Mouse (Mus musculus) lung, postnatal 4 days (tissue): ENCODE results near the gene Armh1.
"Not testable (repeated sequence)": the region's sequence is repeated elsewhere in the genome, so short reads cannot be mapped to it uniquely, and the experiment has no call there.

Source experiments
- DNase-seq, 2 experiments: peaks; one replicate each; pipeline ENCODE4 v3.0.0; 2021

The Armh1 gene

DNA sequence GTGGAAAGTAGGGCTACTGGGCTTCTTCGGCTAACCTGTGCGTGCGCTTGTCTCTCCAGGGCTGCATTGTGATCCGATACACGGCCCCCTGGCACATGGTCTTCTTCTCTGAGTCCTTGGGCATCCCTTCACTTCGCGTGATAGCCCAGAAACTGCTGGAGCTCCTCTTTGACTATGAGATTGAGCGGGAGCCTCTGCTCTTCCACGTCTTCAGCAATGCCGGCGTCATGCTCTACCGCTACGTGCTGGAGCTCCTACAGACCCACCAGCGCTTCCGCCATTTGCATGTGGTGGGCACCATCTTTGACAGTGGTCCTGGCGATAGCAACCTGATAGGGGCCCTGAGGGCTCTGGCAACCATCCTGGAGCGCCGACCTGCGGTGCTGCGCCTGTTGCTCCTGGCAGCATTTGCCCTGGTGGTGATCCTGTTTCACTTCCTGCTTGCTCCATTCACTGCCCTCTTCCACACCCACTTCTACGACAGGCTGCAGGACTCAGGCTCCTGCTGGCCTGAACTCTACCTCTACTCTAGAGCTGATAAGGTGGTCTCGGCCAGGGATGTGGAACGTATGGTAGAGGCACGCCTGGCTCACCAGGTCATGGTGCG, 16.0 kb upstream of the Armh1 start:
- DNase-seq, result no peak

DNA sequence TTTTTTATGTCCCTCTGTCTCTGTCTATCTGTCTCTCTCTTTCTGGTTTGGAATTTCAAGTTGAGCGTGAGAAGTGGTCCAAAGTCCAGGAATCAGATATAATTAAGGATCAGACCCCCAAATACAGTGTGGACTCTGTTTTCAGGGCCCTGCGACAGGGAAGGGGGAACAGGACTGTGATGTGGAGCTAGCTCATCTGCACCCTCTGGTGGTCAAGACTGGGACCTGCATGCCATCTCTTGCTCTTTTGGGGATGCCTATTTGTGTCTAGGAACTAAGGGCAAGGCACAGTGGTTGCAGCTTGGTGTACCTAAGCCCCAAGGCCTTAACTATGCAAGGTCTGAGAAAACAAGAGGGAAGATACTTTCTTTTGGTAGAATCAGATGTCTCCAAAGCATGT, 15.4 kb upstream of the Armh1 start:
- peak; percentile 68 to 84 for DNase-seq

DNA sequence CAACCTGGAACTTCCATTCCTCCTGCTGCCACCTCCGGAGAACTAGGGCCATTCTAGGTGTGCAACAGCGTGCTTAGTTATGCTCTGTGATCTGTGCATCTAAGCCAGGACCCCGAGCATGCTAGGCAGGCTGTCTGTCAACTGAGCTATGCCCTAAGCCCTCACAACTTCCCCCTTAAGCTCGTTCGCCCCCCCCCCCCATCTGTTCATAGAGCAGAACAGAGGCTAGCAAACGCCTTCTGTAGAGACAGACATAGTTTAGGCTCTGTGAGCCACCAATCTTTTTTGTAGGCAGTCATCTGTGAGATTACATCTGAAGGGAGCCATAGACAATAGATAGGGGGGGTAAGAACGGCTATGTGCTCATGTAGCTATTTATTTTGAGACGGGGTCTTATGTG, 11.1 kb upstream of the Armh1 start:
- no peak for DNase-seq

DNA sequence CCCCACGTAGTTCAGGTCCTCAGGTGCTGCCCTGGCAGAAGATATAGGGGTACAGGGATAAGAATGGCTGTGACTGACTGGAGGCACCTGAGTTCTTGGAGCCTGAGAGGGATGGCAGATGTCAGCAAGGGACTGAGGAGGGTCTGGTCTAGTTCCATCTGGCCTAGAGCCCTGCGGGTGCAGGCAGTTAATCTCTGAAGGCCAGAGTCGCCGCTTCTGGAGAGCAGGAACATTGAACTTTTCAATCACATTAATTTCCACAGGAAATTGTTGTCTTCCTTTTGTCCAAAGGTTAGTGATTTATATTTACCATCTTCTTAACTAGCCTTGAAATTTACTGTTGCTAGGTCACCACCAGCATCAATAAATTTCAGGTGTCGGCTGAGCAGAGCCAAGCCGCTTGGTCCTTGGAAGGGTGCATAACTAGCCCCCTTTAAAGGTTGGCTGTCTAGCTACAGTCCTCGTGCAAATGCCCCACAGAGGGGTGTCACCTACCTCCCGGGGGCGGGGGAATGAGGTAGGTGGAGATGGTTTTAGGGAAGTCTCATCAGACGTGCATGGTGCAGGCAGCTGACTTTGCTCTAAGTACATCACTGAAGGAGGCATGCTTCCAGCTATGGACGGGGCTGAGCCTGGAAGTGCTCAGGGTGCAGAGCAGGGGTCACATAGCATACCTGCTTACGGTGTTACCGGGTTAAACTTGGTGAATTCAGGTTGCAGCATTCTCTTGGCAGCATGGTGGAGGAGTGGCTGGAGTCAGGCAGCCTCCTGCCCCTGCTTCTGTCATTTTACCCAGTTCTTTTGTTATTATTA, 10.4 kb upstream of the Armh1 start:
- DNase-seq, result no peak

DNA sequence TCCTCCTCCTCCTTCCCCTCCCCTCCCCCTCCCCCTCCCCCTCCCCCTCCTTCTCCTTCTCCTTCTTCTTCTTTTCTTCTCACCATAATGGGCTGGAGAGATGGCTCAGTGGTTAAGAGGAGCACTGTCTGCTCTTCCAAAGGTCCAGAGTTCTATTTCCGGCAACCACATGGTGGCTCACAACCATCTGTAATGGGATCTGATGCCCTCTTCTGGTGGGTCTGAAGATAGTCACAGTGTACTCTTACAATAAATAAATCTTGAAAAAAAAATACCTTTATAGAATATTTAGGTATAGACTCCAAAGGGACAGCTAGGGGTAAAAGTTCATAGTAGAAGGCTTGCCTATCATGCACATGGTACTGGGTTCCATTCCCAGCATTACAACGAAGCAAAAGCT, 9.3 kb upstream of the Armh1 start:
- DNase-seq, result no peak

DNA sequence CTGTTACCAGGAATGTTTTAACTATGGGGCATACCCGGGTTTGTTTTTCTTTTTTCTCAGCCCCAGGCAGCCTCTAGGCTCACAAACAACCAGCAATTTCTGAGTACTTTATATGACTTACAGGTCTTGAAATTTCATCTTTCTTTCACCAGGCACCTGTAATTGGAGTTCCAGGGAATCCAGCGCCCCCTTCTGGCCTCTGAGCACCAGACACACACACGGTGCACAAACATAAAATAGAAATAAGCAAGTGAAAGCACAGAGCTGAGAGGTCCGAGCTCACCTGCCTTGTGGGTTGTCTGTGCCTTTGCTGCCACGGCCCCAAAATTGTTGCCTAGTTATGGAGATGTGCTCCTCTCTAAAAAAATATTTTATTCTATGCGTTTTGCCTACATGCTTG, 8.0 kb upstream of the Armh1 start:
- not testable (repeated sequence) for DNase-seq

DNA sequence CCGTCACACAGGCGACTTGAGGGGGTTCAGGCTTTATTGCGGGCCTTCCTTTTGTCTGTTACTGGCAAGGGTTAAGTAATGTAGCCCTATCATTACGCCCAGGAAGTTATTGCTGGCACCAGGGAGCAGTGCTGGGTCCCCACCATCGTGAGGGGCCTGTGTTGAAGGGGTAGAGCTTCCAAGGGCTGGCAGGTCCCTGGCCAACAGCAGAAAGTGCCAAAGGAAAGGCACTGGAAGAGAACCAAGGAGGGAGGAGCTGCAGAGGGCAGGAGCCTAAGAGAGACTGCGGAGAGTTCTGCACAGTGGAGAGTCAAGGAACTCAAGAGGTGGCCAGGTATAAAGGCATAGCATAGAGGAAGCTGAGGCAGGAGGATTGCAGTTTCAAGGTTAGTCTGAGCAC, 2.7 kb upstream of the Armh1 start:
- DNase-seq, result no peak

DNA sequence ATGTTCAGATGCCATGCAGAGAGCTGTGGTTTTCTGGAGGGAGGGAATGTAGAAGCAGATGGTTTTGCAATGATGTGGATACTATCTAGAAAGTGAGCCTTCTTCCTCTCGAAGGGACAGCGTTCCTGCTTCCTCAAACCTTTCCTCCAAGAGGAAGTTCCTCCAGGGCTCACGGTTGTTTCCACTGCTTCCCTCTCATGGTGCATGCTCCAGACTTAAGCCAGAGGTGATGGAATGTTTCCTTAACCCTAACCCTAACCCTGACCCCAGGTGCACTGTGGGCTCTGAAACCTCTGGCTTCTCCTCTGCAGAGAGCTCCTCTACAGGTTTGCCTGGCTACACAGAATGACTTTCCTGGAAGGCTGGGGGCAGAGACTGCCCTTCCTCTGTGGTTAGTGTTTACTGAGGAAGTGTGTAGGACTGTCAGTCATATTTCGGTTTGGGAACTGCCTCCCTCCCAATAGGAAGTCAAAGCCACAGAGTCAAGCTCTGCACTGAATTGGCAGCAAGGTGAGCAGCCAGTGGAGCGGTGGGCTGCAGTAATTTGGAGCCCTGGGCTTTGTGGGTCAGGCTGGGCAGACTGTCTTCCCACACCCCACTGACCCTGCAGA, 2.2 kb upstream of the Armh1 start:
- DNase-seq, result no peak

DNA sequence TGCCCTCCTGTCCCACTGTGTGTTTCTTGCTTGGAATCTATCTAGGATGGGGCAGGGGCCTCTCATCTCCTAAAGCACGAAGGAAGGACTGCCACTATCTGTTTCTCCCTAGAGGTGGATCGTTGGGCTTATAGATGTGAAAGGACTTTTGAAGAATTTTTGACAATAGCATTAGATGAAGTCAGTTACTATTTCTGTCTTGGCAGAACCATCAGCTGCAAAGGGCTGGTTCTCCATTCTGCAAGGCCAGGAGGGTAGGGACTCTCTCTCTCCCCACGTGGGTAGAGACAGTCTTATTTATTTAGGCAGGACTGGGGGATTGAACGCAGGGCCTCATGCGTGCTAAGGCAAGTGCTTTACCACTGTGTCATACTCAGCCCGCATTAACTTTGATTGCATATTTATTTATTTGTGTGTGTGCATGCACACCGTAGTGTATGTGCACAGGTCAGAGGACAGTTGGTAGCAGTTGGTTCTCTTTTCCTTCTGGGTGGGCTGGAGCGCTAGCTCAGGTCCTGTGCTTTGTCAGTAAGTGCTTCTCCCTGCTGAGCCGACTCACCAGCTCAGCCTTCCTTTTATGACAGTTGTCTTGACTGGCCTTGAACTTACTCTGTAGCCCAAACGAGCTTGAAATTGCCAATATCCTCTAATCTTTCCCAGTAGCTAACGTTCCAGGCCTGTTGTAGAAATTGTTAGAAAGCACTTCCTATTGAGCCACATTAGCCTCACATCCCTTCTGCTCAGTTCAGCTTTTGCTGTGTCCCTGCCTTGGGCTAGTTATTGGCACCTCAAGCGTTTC, 1.5 kb upstream of the Armh1 start:
- DNase-seq, result no peak

DNA sequence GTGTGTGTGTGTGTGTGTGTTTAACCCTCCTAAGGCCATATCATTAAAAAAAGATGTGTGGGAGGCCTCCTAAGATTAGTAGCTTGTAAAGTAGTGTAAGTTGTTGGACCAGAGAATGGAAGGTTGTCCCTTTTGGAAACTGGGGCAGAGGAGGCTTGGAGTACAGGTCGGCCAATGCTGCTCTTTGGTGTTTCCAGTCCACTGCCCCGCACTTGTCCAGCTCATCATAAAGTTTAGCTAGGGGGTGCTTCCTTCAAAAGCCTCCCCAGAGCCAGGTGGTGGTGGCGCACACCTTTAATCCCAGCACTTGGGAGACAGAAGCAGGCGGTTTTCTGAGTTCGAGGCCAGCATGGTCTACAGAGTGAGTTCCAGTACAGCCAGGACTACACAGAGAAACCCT, 830 bp upstream of the Armh1 start:
- DNase-seq, result no peak

DNA sequence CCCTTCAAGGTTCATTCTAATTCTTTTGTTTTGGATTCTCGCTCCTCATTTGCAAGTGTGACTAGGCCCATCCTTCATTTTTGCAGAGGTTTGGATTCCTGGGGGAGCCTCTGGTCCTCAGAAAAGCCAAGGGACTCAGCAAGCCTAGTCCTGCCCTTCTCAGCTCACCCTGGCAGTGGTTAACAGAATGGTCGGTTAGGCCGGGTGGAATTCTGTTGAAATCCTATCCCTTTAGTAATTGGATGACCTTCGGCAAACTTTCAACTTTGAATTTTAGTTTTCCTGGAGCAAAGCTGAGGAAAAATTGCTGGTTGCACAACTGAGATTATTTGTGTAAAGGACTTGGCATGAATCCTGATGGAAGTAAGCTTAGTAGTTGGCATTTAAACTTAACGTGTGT, 426 bp upstream of the Armh1 start:
- peak; percentile 44 to 47 for DNase-seq

DNA sequence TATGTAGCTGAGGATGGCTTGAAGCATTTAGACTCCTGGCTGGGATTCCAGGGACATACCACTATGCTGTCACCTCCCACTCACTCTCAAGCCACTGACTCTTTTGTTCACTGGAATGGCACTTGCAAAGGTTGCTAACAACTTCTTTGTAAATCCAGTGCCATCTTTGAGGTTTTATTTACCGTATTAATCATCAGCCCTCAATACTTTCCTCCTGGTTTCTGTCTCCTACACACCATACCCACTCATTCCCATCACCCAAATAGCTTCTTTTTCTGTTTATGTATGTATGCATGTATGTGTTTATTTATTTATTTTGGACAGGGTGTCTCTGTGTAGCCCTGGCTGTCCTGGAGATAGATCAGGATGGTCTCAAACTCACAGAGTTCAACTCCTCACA, 943 bp downstream of the Armh1 start:
- DNase-seq, result no peak

DNA sequence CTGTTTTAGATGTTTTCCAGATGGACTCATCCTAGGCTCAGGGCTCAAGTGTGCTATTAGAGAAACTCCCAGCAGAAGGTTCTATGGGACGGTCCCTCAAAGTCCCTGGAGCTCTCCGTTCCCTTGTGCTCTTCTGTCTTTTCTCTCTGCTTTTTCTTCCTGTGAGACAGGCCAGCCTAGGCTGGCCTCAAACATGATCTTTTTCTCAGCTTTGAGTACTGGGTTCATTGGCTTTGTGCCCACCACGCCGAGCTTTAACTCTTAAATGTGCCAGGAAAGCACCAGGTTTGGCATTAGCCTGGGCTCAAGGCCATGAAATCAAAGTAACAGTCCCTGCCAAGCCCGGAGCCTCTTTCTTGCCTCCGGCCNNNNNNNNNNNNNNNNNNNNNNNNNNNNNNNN, 11.1 kb downstream of the Armh1 start:
- DNase-seq, result no peak

DNA sequence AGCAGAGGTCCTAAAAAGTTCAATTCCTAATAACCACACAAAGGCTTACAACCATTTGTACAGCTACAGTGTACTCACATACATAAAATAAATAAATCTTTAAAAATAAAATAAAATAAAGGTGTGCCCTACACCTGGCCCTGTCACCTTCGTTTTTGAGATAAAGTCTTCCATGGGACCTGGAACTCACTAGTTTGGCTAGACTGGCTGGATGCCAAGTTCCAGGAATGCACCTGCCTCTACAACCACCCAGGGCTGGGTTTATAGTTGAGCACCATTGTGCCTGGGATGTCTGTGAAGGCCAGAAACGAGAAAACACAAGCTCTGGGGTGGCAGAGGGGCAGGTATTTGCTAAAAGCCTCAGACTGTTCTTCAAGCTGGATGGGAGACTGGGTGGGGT, 12.8 kb downstream of the Armh1 start:
- DNase-seq, result no peak

DNA sequence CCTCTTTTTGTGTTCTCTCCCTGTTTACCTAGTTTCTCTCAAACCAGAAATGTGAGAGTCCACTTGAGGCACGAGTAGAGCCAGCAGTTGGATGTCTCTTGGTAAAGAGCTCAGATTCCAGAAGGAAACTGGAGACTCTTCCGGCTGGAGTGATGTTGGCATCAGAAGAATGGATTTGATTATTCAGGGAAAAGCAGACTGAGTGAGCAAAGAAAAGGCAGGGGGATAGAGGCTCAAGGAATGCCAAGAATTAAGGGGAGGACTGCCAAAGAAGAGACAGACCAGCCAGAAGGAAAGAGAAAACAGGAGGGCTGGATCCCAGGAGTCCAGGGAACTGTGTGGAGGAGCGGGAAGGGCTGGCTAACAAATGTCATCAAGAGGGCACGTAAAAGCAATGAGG, 16.1 kb downstream of the Armh1 start:
- DNase-seq, result no peak

DNA sequence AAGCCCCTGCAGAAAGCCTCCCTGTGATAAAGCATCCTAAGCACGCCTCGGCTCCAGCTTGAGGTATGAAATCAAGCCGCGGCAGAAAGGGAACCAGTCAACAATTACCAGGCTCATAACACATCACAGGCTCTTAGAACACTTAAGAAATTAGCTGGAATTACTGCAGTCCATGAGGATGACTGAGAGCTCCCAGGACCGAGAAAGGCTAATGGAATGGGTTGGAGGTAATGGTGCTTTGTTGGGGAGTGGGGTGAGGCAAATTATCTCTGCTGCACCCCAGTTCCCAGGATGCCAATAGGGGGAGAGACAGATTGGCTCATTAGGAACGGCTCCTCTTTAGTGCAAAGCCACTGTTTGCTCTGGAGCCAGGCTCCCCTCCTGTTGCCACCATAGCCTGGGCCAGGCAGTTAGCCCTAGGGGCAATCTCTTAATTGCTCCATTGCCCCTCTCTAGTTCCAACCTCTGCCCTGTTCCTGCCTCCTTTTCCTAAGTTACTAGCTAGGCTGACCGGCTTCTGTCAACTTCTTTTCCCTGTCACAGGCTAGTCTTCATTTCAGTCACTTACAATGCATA, 17.7 kb downstream of the Armh1 start:
- no peak for DNase-seq

DNA sequence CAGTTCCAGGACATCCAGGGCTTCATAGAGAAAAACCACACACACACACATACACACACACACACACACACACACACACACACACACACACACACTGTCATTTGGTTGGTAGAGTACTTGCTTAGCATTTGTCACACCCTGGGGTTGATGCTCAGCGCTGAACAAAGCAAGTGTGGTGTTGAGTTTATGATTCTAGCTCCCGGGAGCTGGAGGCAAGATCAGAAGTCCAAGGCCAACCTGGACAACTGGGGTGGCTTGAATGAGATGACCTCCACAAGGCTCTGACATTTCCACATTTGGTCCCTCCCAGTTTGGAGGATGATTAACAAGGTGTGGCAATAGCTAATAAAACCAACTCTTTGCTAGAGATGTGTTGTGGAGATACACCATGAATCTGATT, 20.7 kb downstream of the Armh1 start:
- no peak for DNase-seq

DNA sequence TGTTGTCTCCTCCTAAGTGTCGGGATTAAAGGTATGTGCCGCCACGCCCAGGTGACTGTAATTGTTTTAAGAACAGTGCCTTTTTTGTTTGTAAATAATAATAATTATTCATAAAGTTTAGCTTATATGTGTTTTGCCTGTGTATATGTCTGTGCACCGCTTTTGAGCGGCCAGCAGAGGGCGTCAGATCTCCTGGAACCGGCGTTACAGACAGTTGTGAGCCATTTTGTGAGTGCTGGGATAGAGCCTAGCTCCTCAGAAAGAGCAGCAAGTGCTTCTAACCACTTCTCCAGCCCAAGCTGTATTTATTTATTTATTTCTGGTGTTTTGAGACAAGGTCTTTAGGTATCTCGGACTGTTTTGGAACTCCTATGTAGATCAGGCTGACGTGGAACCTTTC, 21.6 kb downstream of the Armh1 start:
- no peak for DNase-seq

DNA sequence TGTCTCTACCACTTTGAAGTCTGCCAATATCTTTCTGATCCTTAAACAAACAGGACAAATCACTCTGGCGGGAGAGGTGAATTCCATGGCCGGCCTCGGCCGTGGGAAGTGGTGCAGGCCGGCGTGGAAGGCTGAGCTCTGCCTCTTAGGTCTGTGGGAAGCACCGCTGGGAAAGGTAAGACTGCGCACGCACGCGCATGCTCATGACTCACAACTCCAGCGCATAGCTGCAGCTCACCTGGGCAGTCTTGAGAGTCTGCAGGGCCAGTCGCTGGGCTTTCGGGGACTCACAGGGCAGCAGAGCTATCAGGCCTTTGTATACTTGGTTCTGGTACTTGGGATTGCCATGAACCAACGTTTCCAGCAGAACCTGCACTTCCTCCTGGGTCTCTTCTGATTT, 22.3 kb downstream of the Armh1 start:
- DNase-seq, result peak in 1 of 2 experiments; percentile 38

DNA sequence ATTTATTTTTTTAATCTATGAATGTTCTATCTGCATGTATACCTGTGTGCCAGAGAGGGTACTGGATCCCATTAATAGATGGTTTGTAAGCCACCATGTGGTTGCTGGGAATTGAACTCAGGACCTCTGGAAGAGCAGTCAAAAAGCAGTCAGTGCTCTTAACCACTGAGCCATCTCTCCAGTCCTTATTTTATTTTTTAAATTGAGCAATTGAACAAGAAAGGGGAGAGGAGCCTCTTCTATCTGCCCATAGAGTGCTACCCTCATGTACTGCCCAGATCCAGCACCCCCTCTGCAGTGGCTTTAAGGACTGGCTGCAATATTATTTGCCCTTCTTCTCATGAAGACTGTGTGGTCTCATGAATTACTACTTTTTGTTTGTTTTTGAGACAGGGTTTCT, 26.7 kb downstream of the Armh1 start:
- DNase-seq, result no peak

DNA sequence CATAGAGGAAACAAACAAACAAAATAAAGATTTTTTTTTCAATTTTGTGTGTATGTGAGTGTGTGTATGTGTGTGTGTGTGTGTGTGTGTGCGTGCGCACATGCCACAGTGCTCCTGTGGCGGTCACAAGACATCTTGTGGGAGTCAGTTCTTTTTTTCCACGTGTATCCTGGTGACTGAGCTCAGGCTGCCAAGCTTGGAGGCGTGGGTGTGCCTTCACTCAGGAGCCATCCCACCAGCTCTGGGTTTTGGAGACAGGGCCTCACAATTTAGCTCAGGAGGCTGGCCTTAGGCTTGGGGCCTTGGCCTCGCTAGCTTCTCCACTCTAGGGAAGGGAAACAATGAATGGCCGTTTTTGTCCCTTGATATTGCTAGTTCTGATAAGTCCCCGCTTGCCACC, 27.8 kb downstream of the Armh1 start:
- DNase-seq, result no peak

DNA sequence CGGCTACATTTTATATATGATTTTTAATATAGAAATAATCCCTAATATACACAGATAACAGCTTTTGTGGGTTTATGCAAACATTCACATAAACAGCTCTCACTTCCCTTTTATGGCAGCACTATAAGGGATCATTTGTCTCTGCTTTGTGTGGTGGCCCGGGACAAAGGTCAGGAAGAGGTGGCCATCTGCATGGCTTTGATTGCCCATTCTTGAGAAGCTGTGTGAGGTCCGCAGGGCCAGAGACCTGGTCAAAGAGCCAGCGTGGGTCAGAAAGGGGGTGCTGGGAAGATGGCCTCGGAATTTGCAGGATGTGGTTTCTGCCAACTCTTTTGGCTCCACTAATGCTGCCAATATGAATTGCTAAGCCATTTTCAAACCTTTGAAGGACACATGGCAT, 28.9 kb downstream of the Armh1 start:
- no peak for DNase-seq

DNA sequence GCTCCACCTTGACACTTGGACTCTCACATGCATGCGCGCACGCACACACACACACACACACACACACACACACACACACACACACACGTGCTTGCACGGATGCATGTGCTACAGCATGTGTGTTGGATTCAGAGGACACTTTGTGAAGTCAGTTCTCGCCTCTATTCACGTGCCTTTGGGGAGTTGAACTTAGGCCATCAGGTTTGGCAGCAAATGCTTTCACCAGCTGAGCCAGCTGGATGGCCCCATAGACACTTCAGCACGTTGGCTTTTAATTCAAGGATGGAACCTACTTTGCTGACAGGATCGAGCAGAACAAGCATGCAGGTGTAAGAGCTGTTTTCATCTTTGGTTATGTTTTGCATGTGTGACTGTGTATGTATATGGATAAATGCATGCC, 30.1 kb downstream of the Armh1 start:
- no peak for DNase-seq
